Mouse (Mus musculus) lung, postnatal 10 days (tissue): Measurements from ENCODE around the gene Accs.

ENCODE experiments used
- DNase-seq: peaks from one replicate; pipeline ENCODE4 v3.0.0; 2021

Gene Accs

DNA sequence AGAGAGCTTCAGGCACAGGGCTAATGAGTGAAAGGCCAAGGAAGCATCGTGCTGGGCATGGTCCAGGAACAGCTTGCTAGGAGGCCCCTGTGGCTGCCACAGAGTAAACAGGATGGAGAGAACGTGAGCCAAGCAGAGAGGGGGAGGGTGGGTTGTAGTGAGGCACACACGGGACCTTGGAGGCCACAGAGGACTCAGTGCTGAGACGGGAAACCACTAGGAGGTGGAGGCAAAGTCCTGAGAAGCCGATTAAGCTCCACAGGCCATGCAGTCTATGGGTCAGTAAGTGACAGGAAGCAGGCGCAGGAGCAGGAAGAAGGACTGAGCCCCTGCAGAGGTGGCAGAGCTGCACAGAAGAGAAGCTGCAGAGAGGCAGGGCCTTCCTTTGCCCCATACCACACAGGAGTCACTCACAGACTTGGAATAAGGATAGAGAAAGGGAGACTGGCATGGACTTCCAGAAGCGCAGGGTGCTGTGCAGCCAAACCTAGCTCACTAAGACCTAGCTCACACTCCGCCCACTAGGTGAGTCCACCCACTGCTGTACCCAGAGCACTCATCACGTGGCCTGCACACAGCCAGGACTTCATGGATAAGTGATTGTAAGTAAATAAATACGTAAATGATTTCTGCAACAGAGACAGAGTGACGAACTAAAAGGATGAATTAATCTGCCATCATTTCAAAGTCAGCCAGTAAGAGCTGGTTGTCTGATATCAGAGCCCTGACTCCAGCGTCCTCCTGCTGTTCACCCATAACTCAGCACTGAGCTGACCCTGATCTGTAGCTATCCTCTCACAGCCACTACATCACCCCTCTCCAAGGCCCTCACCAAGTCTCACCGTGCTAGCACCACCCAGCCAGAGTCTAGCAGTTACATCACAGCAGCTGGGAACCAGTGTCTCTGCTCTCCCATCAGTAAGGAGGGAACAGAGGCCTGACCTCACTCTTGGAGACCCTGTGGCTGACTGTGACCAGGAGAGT lies 57.9 kb downstream of the Accs start:
- DNase-seq, result peak; percentile 94

DNA sequence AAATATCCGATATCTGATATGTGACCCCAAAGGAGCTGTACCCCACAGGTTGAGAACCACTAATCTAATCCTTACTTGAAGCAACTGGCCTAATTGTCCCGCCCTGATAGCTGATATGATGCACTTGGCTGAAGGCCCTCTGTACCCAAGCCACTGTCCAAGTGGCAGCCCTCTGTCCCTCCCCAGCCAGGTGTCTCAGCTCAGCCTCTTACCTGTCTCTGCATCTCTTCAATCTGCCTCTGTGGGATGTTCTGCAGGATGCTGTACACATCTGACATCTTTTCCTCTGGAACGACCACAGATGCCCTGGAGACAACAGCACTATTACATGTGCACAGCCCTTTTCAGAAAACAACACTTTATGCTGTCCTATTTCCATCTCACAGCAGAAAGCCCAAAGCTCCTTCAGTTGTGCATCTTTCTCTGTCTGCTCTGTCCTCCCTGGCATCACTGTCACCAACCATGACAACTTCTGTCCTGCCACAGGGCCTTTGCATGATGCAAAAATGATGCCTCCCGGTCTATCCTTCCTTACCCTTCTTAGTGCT lies 58.9 kb downstream of the Accs start:
- no peak for DNase-seq

DNA sequence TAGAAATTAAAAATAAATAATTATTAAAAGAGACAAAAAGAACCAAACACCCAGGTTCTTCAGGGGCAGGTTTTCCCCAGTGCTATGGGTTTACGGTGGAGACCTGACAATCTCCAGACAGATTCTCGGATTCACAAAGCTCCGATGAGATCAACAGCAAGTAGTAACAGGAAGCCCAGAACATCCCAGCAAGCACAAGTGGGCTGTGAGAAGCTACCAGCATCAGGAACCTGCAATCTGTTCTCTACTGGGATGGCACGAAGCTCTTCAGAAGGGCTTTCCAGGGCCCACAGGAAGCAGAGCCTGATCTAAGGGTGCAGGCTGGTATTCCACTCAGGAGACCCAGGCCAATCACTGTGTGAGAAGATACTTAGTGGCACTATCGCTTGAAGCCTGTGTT lies 61.2 kb downstream of the Accs start:
- no peak for DNase-seq

DNA sequence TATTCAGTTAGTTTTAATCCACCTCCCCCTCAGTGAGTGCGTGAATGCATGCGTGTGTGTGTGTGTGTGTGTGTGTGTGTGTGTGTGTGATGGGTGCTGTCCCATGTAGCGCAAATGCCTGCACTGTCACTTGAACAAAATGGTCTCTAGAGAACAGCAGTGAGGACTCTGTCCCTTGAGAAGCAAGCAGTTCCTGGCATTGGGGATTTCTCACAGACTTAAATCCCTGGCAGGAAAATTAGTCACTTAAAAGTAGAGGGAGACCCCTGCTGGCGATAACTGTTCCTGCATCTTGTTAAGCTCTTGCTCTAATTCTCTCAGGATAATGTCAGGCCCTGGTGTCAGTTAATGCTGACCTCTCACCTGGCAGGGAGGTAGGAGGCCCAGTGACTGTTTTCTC lies 63.6 kb downstream of the Accs start:
- peak; percentile 86 for DNase-seq

DNA sequence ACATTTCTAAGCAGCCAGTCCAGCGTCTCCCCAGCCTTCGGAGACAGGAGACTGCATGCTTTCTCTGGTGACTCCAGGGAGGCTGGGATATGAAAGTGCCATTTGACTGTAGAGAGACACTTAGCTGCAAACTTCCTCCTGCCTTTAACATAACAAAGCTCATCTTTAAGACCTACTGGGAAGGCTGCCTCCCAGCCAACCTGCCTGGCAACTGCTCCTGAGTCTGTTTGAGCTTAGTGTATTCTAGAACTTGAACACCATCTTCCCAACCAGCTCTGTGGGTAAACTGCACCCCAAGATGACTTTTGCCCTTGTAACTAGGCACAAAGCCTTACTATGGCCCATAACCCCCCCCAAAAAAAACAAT lies 64.3 kb downstream of the Accs start:
- no peak for DNase-seq

DNA sequence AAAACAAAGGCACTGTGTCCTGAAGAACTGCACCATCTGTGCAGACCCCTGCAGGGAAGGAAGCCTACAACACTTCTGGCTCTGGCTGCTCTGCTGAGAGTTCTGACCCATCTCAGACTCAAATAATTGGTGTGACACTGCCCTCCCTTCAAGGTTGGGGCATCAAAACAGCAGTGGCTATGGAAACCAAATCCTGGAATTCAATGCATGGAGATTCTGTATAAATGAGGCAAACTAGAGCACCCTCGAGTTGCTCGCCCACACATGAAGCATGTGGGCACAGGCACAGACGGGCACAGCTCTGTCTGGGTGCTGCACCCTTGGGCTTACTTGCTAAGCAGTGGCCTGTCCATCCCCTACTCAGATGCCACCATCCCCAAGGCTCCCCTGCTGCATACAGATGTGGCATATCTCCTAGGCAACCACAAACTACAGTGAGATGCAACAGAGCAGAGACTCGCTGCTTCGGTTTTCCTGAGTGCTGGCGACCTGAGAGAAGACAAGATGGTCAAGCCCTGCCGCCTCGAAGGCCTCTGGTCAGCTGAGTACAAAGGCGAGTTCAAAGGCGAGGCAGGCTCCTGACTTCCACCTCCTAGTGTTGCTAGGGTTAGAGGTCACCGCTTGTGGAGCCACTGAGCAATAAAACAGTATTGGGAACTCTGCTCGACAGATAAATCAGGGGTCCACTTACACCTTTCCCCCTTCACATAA lies 64.9 kb downstream of the Accs start:
- DNase-seq, result no peak

DNA sequence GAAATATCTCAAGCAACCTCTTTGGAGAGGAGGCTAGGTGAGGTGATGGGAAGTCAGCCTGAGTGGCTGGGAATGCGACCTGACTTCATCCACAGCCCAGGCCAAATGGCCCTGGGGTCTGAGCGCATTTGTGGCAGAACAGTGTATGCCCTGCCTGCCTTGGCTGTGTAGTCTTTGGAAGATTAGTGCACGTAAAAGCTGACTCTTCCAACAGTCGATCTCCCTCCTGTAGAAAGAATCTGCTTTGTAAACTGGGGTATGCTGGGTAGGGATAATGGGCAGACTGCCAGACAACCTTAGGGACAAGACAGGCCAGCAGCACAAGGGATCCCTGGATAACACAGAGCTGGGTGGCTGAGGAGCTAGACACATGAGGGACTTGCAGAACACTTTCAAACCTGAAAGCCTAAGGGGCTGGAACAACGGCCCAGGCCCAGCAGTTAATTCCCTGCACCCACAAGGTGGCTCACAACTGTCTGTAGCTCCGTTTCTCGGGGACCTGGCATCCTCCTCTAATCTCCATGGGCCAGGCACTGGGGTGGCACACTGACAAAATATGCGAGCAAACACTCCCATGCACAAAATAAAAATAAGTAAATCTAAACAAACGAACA lies 65.7 kb downstream of the Accs start:
- no peak for DNase-seq
